Mouse (Mus musculus) T-cell, adult 2 months (primary cell): ENCODE measurements at regions not wholly inside any gene's neighbourhood (a gene's known extent, or its start where the extent isn't known, plus 50 kb on each side); places are given as distances from the start of the nearest gene placed in this dataset.

ENCODE experiments used
- DNase-seq: peaks from one replicate; pipeline ENCODE4 v3.0.0; 2022; ENCODE audit warnings: low spot score

DNA sequence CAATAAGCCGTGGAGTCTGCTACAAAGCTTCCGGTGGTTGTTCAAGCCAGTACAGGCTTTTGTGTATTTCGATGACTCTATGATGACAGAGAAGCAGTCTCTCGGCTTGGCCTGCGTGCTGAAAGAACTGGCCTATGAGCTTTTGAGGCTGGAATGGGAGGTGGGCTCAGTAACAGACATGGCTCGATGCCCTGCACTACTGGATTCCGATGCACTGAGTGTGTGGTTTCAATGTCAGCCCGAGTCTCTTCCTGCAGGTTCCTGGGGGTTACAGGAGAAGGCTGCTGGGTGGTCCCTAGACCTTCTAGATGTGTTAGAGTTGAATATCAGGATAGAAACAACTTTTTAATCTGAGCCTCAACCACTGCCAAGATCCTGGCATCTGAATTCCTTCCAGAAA, 53.2 kb downstream of the Gm815 start:
- DNase-seq, result no peak

DNA sequence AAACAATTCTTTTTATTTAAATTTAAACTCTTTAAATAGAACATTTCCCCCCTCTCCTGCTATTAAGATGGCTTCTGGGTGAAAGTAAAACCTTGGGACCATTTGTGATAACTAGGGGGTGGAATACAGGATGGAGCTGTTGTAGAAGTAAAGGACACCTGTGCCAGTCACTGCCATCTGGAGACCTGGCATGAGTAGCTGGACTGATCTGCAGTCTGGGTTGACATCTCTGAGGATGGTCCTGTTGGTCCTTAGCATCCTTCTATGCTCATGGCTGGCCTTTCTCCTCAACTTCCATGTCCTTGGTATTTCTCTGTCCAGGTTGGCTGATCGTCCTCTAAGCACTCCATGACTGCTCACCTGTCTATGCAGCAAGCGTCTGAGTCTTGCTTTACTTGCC, 58.3 kb downstream of the Gm815 start:
- no peak for DNase-seq

DNA sequence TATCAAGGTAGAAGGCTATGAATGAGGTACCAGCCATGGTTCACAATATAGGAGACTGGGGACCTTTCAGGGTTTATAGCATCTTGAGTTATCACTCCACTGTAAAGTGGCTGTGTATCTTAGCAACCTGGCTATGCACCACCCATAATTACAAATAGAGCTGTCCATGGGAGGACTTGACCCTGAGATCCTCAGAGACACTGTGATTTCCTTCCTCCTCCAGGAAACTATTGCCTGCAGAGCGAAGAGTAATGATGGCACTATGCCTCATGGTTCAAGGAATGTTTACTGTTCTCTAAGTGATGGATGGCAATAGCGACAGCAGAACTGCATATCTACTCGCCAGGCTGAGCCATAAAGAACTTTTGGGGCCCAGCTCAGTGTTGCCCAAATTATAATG, 60.9 kb downstream of the Gm815 start:
- no peak for DNase-seq

DNA sequence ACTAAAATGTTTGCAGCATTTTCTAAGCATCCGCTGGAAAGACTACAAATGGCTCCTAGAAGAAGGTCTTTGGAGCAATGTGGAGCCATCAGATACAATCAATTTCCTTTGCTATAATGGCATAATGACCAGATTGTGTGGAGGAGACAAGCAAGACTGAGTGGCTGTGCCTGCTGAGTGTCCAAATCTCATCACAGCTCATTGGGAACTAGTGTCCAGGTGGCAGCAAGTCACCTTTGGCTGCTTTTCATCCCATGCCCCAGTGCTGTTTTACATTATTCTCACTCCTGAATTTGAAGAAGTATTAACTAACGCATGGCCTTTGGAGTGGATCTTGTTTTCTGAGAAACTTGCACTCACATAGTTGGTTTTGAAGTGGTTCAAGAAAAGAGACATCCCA, 62.8 kb downstream of the Gm815 start:
- no peak for DNase-seq

DNA sequence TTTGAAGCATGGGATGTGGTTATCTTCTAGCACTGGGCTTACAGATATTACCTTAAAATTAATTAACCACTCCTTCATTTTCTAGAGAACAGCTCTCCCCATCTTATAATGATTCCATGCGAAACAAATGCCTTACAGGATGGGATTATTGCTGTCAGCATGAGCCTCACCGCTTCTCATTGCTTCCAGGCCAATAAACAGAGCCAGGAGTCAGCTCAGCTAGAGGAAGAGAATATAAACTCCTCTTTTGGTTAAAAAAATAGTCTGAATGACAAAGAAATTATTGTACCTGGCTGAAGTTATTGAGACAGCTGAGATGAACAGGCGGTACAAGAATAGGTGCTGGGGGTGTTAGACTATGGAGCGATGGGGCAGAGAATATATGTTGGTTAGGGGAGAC, 63.5 kb downstream of the Gm815 start:
- DNase-seq, result no peak

DNA sequence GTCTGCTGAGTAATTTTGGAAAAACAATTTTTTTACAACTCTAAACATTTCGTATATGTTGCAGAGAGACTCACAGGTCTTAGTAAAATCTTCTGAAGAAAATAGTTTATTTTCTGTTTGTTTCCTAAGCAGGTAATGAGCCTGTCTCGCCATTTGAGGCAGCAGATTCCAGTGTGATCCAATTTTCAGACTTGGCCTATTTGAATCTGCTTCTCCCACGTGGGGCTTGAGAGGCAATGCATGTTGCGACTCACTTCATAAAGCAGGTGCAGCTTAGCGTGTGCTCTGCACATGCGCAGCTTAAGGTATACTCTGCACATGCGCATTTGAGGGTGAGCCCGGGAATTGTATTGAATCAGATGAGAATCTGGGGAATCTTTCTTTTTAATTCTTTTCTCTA, 67.7 kb downstream of the Gm815 start:
- no peak for DNase-seq

DNA sequence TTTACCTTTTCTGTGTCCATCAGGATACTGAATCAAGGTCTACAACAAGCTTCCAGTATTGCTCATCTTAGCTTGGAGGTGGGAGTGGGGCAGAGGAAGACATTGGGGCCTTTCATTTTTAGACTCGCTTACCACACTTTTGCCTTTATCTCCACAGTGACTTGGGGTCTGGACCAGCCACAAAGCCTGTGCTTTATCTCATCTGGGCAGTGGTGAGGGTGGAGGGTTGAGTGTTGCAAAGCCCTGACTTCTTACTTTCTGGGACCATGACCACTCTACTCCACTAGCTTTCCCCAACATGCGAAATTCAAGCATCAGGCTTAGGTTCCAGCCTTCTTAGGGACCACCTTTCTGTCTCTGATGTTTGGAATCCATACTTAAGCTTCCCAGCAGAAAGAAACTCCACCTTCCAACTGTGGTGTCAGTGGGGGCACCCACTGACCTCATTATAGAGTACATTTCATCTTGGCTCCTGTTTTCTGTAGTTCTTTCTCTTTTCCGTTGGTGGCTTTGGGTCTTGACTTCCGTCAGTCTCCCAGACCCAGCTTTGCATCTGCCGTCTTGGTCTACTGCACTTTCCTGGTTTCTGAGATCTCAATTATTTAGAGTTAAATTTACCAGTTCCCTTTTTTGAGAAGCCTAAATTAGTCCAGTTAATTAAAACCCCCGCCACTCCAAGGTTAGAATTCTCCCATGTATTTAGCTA, 80.5 kb downstream of the Gm815 start:
- no peak for DNase-seq

DNA sequence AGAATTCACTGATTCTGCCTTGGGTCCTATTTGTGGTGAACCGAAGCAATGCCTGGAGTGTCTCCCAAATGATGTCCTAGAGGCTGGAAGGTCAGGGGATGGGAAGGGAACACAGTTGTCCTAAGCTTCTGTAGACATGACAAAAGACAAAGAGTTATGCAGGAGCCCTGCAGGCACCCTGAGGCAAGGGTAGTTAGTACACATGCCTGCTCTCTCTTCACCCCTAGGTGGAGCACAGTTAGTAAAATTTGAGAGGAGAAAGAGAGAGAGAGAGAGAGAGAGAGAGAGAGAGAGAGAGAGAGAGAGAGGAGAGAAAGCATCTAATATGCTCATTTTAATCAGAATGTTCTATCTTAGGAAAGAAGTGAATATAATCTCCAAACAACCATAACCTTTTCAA, 87.4 kb downstream of the Gm815 start:
- DNase-seq, result no peak

DNA sequence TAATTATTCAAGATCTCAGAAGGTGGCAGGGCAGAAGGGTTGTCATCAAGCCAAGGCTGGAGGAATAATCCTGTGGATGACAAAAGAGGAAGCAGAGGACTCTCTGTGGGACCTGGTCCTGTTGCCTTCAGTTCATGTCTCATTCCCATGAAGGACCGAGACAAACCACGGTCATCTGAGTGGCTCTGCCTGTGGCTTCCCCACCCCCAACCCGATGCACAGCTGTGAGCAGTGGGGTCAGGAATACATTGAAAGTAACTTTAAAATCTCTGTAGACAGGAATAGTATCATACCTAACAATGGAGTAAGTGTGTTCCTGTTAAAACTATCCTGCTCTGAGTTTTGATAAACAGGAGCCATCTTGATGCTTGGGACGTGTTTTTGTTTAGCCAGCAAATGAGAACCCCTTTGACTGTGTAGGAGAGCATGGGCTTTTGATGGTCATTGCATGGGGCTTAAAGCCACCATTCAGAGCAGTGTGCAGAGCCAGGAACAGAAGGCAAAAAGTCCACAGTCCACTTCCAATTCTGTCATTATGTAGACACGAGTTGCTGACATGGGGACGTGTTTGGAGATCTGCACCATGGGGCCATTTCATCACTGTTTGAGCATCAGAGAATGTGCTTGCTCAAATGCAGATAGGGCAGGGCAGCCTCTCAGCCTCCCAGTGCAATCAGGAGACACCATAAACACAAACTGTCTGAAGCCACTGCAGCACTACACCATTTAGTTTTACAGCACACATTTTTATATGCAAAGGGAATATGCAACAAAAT, 88.3 kb downstream of the Gm815 start:
- no peak for DNase-seq

DNA sequence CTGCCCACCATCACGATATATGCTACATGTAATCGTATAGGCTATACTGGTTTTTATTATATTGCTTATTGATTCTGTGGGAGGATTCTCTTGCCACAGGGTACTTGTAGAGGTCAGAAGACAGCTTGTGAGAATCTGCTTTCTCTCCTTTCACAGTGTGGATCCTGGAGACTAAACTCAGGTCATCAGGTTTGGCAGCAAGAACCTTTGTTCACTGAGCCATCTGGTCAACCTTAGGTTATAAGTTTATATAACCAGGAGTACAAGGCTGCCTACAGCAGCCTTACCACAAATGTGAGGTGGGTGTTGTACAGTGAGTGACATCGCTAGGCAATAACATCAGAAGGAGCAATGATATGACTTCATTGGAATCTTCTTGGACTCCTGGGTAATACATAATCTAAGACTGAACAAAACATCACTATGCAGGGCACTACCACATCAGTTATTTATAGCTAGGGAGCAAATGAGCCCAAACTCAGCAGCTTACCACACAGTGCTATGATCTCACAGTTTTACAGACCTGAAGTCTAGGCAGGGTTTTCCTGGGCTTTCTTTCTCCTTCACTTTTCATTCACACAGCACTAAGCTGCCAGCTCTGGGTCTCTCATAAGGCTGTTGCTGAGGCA, 89.0 kb downstream of the Gm815 start:
- no peak for DNase-seq

DNA sequence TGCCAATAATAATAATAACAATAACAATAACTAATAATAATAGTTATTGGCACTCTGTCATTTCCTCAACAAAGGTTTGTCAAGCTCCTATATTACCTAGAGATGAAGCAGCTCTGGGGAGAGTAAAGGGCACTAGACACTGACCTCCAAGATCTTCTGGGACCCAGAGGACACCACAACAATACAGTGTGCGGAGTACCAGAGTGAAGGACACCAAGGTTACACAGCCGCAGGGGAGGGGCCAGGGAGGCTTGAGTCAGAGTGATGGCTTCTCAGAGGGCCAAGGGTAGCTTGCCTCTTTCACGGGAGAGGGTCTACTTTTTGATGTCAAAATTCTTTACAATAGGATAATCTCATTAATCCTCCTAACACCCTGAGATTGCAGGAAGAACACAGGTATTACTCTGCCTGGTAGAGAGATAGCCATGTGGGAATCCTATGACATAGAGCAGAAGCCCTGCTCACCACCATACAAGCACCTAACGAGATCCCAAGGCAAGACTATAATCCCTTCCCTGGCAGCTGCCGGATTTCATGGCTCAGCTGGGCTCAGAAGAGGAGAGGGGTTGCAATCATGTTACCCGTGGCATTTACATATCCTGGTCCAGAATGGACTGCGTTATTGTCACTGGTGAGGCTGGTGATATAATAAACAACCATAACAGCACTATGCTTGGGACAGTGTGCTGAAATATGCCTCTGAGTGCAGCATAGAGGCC, 91.1 kb downstream of the Gm815 start:
- DNase-seq, result no peak

DNA sequence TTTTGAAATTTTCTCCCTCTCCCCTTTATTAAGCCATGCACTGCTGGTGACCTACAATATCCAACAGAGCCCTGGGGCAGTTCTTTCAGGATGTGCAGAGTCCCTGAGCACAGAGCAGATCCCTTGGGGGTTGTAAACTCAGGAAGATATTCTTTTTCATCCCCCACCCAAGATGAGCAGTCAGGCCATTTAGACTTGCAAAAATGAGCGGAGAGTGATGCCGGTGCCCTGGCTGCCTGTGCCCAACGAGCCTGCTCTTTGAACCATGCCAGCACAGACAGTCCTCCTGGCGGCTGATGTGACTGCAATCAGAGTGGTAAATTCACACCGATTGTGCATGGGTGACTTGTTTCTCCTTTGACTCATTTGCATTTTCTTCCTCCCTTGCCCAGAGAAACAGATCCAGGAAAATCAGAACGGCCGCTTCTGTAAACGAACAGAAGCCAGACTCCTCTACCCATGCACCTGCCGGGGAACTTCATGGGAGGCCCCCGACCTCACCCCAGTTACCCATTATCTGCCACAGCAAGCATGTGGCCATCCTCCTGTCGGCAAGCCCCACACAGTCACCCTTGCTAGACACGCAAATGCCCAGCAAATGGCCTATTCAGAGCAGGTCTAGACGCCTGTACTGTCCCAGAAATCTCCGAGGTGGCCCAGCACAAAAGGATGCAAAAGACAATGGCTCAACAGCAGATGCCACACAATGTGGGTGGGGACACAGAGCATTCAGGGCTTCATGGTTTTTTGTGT, 92.4 kb downstream of the Gm815 start:
- no peak for DNase-seq

DNA sequence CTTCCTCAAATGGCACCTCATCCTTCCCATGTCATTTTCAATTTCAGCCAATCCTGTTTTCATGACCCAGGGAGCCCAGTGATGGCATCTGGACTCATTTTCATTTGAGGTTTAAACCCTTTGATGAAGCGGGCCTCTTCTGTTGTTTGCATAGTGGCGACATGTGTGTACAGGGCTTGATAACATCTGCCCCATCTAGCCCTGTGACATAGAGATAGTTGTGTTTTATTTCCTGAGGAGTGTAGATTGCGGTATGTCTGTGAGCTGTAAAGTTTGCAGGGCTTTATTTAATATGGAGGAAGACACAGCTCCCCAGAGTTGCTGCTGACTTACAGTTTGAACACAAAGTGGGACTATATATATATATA, 92.9 kb downstream of the Gm815 start:
- no peak for DNase-seq

DNA sequence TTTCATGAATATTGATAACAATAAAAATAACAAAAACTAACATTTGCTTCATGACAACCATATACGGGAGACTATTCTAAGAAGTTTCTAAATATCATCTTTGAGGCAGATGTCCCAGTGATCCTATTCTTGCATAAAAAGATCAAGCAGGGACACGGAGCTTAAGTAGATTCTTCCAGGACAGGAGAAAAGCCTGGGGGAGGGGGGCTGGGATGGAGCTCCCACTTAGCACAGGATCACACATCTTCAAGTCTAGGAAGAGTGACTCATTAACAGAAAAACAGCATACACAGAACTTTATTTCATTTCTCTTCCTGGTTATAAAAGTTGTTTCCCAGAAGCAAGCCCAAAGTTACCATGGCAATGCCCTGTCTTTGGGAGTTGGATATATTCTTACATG, 93.6 kb downstream of the Gm815 start:
- DNase-seq, result no peak

DNA sequence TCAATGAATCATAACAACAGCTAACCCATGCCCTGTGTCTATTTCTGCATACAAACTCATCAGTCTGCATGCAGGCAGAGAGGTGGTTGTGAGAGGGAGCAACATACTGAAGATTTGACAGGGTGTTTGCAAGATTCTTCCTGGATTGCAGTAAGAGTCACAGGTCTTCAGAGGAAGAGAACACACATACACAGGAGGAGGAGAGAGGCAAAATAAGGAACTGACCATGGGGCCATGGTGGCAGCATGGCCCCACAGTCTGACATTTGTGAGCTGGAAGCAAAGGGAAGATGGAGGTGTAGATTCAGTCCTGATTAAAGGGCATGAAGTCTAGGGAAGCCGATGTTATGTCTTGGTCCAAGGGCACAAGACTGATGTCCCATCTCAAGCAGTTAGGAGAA, 101.0 kb downstream of the Gm815 start:
- no peak for DNase-seq

DNA sequence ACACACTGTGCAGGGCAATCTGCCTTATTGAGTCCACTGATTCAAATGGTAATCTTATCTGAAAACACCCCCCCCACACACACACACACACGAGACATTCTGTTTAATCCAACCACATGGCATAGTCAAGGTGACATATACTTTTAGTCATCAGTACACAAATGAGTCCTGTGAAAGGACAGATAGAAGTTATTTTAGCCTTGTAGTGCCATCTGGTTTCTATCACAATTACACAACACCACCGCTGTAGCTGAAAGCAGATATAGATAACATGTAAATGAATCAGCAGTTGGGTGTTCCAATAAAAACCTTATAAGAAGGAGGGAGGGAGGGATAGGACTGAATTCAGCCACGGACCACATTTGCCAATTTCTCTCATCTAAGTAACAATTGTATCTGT, 101.5 kb downstream of the Gm815 start:
- no peak for DNase-seq

DNA sequence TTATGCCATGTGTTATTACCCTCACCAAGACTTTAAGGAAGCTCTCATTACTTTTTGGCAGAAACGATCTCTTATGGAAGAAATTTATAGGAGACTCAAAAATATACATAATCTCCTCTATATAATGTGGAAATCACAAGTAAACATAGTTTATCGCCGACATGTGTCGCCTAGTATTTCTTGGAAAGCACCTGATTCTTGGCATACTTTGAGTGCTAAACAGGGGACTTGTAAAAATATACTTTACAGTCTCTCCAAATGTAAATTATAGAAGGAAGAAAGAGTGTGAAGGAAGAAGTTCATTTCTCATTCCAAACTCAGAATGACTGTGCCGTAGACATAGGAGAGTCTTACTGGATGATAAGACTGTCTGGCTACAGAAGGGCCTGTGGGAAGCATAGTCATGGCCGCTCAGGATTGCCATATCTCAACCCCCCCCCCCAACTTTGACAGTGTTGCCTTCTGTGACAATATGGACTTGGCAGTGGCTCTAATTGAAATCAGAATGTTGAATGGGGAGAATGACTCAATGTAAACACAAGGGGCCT, 102.3 kb downstream of the Gm815 start:
- DNase-seq, result no peak

DNA sequence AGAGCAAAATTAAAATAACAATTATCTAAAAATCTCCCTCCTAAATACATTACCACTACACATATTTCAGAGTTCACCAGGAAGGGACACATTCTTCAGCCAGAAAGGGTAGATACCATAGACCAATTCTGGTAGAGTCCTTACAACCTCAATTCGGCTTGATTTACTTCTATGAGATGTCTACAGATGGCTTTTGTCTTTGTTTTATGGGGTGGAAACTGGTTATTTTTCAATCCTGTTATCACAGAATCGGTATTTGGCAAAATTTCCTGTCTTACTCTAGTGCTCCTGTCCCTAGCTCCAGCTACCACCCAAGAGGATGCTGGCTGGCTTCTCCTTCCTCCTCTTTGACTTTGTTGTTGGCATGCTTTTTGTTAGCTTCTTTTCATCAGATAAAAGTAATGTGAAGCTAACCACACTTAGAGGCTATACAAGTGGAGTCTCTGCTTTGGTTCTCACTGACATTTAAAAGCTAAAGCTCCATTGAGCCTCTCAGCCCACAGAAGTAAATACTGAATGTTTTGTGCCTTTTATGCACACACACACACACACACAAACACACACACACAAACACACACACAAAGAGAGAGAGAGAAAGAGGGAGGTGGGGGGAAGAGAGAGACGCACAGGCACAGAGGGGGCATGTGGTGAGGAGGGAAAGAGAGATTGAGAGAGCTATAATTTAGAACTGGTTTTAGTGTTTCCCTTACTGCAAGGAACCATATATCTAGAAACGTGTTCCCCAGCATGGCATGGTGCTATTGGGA, 109.1 kb downstream of the Gm815 start:
- no peak for DNase-seq

DNA sequence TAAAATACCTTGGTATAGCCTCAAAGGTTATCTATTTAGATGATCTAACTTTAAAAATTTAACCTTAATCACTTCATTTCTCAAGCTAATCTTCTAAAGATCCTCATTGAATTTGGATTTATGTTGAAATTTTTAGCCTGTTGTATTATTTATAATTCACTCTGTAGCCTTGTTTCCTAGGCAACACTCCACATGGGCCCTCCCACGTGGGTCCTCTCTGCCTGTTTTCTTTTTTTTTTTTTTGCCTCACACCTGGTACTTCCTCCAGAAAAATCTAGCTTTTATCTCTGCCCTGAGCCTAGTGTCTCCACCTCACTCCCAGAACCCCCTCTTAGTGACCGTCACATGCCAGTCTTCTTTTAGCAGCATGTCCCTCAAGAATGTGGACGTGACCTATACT, 113.9 kb downstream of the Gm815 start:
- DNase-seq, result no peak

DNA sequence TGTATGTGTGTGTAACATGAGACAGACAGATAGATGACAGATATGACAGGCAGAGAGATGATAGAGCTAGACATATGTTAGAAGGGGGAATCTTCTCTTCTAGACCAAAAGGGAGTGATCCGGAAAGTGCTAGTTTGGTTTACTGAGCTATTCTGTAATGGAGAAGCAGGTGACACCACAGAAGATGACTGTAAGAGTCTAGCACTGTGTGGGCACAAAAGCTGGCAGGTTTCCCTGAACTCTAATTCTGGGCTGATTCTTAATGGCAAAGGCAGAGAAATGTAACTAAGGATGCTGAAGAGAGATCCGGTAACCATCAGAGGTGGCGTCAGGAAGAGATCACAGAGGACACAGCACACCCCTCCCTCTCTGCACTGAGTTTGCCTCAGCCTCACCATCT, 136.2 kb downstream of the Gm815 start:
- no peak for DNase-seq

DNA sequence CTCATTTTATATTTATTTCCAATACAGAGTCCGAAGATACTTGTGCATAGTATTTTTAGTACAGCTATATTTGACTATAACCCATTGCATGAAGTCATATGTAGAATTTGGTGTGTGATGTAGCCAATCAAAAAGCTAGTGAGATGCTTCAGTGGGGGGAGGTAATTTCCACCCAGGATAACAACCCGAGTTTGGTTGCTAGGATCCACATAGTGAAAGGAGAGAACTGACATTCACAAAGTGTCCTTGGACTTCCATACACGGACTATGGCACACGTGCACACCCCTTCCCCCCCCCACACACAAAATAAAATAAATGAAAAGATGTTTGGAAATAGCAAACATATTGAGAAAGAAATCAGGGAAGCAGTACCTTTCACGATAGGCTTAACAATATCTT, 137.2 kb downstream of the Gm815 start:
- DNase-seq, result no peak
